Mouse (Mus musculus) layer of hippocampus, adult 18-20 months (tissue): ENCODE data around the gene Gm44511. TPM values are rescaled to one million over a fixed set of nuclear protein-coding genes. Genes with fewer than 3 reads are reported as not detected.
A peak's percentile ranks its signal among the peaks of the same experiment; 100 is the strongest.
"Not testable (repeated sequence)": the region's sequence is repeated elsewhere in the genome, so short reads cannot be mapped to it uniquely, and the experiment has no call there.

Source experiments
- DNase-seq, 2 experiments: peaks; one replicate each; pipeline ENCODE4 v3.0.0; 2022; ENCODE audit warnings: low spot score in 2 of 2
- total RNA-seq, 2 experiments: library from RNA; stranded (reverse); gene quantifications; 2 replicates each; pipeline ENCODE4 v1.2.3; 2021

Gm44511 gene
- total RNA-seq, 2 experiments from 2014 or later = not detected

DNA sequence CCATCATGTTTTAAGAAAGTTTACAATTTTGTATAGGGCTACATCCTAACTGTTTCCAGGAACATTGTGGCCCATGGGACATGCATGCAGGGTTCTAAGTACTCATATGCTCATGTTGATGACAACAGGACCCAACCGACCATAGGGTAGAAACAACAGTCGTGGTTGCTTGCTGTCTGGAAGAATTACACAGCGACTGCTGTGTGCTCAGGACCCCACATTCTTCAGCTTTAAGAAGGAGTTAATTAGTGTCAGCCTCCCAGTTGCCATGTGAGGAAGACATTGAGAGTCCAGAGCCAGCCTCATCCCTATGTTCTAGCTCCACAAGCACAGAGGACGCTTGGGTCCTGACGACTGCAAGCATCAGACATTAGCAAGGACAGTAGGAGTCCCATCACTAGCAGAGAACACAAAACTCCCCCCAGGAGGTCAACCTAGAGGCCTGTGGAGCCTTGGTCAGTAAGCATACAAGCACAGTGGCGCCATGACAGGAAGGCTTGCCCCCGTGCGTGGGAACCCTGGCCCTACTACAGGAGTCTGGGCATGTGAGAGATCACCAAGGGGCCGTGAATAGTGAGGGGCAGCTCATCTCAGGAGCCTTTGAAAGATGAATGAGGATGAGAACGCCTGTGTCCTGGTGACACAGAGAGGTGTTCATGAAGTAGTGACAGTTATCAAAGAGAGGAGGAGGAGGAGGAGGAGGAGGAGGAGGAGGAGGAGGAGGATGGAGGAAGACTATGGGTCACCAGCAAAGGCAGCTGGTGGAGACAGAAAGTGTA lies 63.0 kb downstream of the Gm44511 start:
- DNase-seq = not testable (repeated sequence)

DNA sequence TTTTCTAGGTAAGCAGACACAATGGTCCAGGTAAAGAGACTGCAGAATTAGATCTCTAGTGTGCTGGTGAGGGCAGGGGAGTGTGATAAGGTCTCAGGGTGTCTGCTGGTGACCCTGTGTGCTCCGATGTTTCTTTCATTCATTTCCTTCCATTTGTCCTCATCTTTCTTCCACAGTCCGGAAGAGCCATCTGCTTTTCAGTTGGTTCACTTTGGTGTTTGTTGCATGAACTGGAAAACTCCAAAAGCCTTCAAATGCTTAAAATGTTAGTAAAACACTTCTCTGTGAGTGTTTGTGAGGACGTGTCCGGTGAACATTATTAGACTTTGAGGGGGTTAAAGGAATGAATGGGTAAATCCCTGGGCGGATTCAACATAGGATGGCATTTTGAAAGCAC lies 65.0 kb downstream of the Gm44511 start:
- no peak for DNase-seq

DNA sequence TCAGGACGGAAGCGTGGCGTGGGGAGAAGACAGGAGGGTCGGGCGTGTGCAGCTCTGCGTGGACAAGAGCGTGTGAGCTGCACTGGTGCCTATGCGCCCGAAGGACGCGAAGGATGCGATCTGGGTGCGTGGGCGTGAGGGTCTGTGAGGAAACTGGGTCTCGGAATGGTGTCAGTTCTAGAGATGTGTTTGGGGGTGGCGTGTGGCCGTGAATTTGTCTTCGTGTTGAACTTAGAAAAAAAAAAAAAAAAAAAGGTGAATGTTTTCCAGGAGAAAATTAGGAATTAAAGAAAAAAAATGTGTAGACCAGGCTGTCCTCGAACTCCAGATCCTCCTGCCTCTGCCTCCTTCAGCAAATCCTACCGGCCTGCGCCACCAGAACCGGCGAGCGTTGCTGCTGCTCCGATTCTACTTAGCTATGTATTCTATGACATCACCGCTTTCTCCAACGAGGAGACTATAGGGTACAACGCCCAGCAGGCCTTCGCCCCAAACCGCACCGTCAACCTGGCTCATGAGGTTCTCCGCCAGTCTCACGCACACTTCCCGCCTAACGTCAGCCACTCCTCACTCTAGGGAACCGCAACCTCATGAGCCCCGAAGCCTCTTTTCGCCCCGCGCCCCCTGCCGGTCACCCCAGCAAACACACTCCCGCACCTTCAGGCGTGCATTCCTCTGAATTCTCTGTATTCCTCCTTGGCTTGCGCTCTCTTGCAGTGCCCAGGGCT lies 65.5 kb downstream of the Gm44511 start:
- peak; percentile 84 to 93 for DNase-seq

DNA sequence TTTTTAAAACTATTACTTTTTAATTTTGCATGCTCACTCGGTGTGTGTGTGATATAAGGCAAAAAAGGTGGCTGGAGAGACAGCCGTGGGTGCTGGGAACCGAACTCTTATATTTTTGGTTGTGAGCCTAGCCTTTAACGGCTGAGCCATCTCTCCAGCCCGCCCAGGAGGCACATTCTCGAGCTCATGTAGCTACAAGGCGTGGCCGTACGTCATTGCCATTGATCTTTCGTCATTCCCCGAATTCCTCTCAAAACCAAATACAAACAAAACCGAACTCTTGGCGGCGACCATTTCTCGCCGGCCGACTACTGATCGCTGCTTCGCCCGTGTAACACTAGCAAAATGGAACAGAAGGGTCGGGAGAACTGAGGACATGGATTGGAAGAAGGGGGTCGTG lies 66.1 kb downstream of the Gm44511 start:
- DNase-seq = peak; percentile 90 to 98

DNA sequence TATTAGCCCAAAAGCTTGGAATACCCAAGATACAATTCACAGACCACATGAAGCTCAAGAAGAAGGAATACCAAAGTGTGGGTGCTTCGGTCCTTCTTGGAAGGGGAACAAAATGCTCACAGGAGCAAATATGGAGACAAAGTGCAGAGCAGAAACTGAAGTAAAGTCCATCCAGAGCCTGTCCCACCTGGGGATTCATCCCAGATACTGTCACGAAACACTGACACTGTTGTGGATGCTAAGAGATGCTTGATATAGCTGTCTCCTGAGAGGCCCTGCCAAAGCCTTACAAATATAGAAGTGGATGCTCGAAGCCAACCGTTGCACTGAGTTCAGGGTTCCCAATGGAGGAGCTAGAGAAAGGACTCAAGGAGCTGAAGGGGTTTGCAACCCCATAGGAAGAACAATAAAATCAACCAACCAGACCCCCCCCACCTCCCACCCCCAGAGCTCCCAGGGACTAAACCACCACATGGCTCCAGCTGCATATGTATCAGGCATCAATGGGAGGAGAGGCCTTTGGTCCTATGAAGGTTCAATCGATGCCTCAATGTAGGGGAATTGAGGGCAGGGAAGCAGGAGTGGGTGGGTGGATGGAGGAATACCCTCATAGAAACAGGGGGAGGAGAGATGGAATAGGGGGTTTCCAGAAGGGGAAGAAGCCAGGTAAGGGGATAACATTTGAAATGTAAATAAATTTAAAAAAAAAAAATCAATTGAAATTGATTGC lies 66.7 kb downstream of the Gm44511 start:
- DNase-seq = no peak

DNA sequence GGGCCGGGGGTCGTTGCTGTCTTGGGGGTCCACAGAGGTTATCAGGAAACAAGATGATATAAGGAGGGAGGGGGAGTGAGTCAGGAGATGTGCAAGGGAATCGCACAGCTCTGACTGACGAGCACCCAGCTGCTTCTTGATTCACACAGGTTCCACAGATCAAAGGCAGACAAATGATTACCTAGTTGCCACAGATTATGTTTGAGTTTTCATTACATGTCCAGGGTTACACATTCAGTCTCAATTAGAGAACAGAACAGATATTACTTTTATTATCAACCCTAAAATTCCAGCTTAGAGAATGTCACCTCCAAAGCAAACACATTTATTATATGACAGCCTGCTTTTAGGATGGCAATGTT lies 70.7 kb downstream of the Gm44511 start:
- DNase-seq = not testable (repeated sequence)

DNA sequence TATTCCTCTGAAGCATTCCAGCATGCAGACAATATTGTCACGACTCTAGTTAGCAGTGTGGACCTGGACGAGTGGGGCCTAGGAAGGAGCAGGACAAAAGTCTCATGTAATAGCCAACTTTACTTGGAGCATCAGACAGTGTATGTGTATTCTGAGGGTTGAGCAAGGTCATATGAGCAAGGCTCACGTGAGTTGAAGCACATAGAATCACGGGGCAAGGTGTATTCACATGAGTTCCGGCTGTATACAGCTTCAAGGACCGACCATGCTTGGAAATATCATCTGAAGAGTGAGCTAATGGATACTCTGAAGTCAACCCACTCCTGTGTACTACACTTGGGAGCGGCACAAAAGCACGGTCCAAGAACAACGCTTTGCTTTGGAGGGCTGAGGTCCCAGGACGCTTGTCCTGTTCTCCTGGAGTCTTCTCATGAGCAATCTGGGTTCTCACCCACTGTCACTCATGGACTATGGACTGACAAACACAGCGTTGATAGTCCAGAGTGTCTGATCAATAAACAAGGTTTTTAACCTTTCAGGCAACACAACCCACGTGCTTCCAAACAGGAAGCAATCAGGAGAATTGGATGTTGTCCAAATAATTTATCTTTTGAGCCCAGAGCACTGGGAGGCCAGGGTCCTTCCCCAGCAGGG lies 71.2 kb downstream of the Gm44511 start:
- DNase-seq = not testable (repeated sequence)

DNA sequence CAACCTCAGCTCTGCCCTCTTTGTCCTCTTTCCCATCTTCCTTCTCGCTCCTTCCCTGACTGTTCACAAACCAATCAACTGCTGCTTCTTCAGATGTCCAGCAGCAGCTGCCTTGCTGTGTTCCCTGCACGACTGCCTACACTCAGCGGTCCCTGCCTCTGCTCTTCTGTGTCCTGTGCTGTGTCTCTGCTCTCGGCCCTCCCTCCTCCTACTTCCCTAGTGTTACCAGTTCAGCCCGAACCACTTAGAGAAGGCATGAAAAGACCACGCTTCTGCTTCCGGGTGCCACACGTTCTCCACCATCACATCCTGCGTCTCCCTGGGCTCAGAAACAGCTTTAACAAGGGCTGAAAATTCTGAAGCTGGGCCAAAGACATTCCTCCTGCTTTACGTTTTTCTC lies 71.8 kb downstream of the Gm44511 start:
- DNase-seq = not testable (repeated sequence)

DNA sequence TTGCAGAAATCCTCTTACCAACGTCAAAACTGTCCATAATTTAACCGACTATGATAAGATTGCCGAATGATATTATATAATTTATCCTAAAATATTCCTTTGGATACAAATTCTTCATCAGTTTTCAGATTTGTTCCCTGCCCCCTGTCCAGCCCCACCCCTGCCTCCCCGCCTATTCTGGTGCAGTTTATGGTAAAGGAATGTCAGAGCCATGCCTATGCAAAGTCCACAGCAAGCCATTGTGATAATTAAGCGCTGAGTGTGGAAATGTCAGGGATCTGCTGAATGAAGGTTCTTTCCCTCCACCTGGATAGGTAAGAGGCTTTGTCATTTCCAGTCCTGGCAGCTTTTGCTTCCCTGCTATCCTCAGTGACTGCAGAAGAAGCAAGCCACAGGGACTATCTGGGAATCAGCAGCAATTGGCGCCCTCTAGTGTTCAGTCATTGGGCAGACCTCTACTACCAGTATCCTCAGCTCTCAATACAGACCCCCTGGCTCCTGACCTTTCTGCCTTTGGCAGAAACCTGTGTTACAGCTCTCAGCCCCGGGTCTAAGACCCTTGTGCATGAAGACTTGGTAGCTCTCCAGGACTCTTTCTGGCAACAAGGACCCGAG lies 72.4 kb downstream of the Gm44511 start:
- DNase-seq = peak; percentile 83 to 96

DNA sequence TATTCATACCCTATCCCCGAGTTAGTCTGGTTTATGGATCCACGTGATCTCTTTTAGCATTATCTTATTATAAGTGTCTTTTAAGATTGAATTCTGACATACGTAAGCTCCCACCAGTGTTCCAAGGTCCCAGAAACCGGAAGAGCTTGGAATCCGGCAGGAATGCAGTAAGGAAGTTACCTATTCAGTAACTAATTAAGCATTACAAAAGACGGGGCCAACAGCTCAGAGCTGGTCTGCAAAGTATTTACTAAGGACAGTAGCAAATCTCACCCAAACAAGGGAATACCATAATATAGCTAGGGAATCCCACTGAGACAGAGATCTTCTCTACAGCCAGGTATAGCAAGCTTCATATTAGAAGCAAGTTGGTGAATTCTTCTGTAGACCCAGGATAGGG lies 79.1 kb downstream of the Gm44511 start:
- DNase-seq = not testable (repeated sequence)

DNA sequence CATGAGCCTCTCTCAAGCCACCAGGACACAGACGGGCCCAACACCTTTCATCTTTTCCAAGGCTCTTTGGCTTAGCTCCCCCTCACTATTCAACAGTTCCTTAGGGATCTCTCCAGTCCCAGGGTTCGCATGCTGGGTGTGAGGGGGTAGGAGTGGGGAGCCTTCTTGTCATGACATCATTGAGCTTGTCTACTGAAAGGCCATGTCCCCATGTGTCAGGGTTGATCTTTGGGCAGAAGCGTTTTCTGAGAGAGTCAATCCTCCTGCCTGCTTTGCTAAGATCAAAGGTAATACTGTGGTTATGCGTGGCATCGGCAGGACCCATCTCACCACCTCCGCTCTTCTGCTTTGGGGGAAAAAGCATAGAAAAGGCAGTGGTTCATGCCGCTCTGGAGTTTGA lies 88.7 kb downstream of the Gm44511 start:
- no peak for DNase-seq

DNA sequence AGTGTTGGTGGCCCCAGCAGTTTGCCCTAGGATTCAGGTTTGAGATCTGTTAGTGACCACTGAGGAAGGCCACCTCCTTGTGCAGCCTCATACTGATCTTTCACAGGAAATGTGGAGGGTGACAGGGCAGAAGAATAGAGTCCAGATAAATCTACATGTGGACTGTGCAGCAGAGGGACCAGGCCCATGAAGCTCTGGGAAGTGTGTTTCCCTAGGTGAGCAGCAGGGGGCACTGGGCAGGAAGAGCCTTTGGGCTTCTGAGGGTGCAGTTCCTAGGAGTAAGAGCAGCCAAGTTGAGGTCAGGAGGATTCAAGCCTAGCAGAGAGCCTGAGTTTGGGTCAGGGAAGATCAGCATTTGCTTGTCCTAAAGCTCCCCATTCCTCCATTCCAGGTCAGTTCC lies 90.0 kb downstream of the Gm44511 start:
- DNase-seq = no peak

DNA sequence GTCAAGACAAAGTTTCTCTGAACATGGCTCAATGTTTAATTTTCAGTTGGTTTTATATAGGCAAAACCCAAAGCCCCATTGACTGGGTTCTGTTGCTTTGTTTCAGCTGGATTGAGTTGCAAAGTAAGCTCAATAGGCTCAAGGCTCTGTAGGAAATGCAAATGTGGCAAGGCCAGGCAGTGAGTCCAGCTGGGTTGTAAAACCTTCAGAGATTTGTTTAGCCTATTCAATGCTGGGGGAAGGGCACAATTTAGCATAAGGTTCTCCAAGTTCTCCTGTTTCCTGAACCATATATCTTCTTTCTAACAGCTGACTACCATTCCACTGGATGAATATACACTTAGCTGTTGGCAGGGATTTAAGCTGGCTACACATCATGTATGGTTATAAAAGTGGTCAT lies 91.2 kb downstream of the Gm44511 start:
- no peak for DNase-seq

DNA sequence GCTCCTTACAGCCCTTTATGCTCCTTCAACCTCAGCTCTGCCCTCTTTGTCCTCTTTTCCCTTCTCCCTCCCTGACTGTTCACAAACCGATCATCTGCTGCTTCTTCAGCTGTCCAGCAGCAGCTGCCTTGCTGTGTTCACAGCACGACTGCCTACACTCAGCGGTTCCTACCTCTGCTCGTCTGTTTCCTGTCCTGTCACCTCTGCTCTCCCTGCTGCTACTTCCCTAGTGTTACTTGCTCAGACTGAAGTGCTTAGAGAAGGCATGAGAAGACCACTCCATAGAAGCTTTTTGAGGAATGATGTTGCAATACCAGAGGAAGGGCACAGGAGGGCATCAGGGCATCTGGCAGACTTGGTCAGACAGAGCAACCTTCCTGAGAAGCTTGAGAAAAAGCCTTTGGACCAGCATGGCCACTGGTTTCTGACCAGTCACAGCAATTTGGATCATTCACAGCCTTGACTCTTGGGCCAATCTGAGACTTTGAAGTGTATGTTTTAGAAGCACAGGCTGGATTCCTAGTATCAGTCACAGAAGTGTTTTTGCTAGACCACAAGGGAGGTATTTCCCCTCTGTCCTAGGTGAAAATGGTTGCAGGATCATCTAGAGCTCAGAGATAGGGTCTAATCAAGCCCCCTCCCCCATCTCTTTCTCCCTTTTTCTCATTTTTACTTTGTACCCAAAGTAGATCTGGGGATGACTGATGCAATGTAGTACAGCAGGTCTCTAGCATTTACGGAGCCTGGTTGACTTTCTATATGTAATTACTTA lies 92.0 kb downstream of the Gm44511 start:
- DNase-seq = no peak

DNA sequence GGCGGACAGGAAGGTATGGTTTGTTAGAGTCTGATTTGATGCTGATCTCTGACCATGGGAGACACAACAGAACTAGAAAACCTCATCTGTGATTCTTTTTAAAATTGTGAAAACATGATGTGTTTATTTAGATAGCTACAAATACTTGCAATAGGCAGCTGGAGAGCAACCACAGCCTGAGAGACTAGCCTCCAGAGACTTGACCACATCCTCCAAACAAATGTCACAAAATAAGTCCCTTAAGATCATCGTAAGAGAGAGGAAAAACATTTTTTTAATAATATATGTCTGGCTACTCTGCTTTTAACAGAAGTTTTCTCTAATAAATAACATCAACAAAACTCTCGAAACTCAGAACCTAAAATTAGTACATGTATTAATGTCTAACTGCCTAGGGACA lies 94.1 kb downstream of the Gm44511 start:
- no peak for DNase-seq

Other genes with a start within 250 kb of the Gm44511 start
- gene A2ml1, start 244.7 kb downstream of the Gm44511 start, total RNA-seq = 10 to 100 TPM in 1 of 2 experiments, 1 to 10 TPM in 1; 7.2 to 12.3 TPM
- gene Klrb1a, start 202.8 kb downstream of the Gm44511 start, total RNA-seq = not detected
- not detected for gene Clec2h, start 163.9 kb downstream of the Gm44511 start, total RNA-seq
- not detected for gene Klrb1, start 103.3 kb downstream of the Gm44511 start, total RNA-seq
- not detected for gene Klrb1c, start 37.1 kb downstream of the Gm44511 start, total RNA-seq
- not detected for gene Klrb1b, start within 50 bp of the Gm44511 start, total RNA-seq
- not detected for gene Clec2i, start 61.3 kb upstream of the Gm44511 start, total RNA-seq
- gene BC035044, start 64.8 kb upstream of the Gm44511 start, total RNA-seq = 1 to 10 TPM; 1.7 to 1.9 TPM
- under 1 TPM in 1 of 2 experiments, not detected in 1; 0.63 TPM for gene Clec2g, start 108.1 kb upstream of the Gm44511 start, total RNA-seq
- not detected for gene Klrb1f, start 219.6 kb upstream of the Gm44511 start, total RNA-seq